Mouse (Mus musculus) c-Kit-positive CD71-positive TER-119-negative erythroid progenitor cells, embryonic 14.5 days (primary cell): ENCODE results near the gene Galnt9.

ENCODE experiments used
- DNase-seq: peaks from one replicate; pipeline ENCODE4 v3.0.0-alpha.2; 2013; ENCODE audit warnings: low read depth

Galnt9 gene

DNA sequence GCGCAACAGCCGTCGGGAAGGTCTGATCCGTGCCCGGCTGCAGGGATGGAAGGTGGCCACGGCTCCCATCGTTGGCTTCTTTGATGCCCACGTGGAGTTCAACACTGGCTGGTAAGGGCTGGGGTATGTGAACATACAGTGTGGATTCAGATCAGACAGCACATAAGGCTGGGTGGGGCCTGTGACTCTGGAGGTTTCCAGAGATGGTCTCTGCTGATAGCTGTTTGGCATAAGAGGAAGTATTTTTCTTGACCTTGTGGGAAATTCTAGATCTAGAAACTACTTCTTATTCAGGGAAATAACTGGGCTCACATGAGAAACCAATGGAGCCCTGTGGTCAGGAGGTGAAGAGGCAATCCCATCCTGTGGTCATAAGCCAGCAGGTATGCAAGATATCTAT is 45.7 kb downstream of the Galnt9 start:
- DNase-seq: no peak

DNA sequence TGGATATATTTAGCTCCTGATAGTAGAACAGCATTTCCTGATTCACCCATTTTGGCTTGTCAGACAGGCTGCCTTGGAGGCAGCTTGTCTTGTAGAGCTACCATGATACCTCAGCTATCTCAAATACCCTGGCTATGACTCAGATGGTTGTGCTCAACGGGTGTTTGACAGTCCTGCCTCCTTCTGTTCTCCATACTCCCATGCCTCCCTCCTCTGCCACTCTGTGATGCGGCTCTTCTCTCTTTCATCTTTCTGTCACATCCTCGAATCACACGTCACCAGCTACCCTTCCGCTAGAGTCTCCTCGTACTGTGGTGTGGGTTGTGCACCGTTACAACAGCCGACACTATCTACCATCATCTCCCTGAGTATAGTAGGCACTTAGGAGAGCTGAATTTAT is 50.3 kb downstream of the Galnt9 start:
- DNase-seq: no peak

DNA sequence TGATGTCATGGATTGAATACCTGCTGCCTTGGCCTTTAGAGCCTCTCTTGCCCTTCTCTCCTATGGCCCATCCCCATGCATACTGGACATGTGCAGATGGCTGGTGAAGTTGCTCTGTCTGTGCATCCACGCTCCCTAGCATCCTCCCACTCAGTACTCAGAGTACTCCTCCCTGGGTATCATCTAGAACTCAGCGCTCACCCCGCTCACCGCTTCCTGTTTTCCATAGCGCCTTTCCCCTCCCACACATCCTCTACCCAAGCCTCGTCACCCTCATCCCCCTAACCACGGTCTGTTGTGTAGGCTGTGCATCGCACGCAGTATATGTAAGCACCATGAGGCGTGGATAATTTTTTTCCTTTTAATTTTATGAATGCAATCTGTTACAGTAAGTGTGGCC is 51.2 kb downstream of the Galnt9 start:
- DNase-seq: no peak

DNA sequence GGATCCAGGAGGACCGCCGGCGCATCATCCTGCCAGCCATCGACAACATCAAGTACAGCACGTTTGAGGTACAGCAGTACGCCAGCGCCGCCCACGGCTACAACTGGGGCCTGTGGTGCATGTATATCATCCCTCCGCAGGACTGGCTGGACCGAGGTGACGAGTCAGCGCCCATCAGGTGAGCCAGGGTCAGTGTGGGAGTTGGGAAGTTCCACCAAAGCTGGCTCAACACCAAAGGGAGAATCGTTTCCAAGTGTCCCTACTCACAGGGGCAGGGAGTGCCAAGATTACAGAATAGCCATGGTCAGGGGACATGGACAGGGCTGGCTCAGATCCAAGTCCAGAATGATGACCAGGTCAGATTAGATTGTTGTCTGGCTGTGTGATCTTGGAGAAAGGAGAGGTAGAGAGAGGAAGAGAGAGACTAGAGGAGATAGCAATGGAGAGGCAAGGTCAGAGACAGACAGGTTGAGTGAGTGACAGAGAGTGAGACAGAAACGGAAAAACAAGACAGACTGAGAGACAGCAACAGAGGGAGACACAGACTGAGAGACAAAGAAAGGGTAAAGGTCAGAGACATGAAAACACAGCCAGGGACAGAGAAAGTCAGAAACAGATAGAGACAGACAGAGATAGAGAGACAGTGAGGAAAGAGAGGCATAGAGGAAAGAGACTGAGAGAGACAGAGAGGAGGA is 52.1 kb downstream of the Galnt9 start:
- no peak for DNase-seq

DNA sequence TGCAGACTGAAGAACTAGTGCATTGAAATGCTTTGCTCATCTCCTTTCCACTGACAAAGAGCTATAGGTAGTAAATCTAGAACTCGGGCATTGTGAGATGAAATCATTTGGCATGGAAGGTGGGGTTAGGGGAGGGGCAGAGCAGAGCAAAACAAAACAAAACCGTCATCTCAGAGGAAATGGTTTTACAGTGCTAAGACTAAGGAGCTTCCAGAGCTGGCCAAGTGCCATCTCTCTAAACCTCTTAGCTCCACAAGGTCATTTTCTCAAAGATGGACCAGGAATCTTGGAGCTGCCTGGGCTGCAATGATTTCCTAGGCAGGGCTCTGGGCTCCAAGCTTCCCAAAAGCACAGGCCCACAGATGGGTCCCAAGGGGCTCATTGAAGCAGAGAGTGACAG is 53.3 kb downstream of the Galnt9 start:
- no peak for DNase-seq

DNA sequence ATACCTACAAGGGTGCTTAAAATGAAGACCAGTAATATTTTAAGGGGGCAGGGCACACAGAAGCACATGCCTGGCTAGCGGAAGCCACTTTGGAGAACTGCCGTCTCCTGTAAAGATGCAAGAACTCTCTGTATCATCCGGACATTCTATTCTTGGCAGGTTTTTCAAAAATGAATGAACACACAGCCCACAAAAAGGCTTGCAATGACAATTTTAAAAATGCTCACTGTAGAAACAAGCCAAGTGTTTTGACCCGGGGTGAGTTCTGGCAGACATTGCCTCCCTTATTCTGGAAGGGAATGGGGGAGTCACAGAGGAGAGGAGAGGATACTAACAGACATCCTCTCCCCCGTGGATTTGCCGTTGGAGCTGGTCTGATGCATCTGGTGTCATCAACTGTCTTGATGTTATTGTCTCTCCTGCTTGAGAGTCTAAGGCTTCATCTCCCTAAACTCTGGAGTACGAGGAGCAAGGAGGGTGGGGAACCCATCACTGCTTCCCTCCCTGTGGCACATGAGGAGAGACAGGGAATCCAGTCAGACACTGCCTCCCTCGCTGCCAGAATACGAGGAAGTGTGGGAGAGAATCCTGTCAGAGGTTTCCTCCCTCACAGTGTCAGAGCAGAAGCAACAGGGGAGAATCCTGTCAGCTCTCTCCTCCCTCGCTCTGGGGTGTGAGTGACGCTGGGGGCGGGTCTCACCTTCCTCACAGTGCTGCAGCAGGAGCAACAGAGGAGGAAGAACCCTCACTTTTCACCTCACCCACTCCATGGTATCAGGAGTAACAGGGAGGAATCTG is 54.3 kb downstream of the Galnt9 start:
- no peak for DNase-seq

DNA sequence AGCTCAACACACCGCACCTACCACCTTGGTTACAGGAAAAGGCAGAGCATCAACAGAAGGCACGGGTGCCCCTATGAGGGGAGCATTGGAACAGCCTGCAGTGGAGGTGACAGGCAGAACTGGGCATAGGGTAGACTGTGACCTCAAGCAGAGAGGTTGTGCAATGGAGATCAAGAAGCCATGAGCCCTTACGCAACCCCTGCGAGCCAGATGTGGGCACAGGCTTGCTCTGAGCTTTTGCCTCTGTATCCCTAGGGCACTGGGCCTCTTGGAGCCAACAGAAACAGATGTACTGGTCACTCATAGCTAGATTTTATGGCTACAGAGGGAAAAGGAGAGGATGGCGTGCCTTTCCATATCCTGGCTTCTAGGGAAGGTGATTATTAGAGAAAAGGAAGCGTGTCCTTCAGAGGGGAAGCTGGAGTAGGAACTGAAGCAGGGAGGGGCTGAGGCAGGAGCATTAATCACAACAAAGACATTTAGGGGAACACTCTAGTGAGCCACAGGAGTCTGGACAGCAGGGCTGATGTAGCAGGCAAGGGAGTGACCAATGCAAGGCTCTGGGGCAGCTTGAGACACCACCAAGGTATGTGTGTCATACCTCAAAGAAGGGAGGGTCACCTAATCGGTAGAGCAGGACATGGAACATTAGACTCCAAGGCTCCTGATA is 59.0 kb downstream of the Galnt9 start:
- DNase-seq: no peak

DNA sequence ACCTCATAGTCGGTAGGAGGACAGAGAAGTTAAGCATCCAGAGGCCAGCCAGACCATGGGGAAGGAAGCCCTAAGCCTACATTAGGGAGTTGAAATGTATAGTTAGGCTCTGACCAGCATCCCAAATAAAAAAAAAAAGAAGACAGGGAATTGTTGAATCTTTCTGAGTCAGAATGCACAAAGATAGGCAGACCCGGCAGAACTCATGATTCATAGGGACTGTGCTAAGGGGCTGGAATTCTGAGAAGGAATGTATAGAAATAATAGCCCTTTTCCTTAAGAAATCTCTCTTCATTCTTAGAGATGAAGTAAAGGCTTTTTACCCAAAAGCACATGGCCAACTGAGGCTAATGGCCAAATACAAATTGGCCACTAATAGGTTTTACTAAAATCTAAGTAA is 60.2 kb downstream of the Galnt9 start:
- DNase-seq: no peak

DNA sequence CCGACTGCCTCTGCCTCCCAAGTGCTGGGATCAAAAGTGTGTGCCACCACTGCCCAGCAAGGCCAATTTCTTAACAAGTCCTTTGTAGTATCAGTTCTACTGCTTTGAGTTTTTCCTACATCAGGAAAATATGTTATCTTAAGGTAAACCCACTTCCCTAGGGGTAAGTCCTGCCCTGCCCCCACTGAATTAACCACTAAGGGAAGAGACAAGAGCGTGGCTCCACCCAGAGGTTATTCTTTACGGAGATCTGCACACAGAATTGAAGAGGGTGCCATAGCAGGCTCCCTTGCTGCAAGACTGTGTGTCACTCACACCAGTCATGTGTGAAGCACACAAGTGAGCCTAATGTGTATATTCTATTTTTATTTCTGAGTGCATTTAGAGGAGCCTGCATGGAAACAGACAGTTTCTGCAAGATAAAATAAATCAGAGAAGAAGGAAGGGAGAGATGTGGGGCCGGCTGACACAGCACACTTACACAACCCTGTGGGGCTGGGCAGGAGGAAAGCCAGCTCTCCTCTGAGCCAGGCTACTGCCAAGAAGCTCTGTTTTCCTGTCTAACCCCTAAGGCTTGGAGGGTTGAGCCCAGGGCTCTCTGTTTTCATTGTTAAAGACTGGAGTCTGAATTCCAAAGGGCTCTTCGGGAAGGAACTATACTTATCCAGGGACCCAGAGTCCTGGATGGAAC is 61.5 kb downstream of the Galnt9 start:
- DNase-seq: no peak

DNA sequence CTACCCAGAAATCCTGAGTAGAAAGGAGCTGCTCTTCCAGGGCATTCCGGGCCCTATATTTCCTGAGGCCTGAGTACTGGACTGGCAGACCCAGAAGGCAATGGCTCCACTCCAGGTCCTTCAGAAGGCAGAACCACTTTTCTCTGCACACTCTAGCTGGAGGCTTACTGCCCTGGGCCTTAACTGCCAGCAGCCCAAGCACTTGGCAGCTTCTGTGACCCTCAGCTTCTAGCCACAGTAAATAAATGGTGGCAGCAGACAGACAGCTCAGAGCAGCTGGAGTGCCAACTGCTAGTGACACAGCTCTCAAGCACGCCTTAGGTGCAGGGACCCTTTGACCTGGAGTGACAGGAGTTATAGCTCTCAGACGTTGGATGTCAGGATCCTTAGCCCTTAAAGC is 63.6 kb downstream of the Galnt9 start:
- DNase-seq: no peak

DNA sequence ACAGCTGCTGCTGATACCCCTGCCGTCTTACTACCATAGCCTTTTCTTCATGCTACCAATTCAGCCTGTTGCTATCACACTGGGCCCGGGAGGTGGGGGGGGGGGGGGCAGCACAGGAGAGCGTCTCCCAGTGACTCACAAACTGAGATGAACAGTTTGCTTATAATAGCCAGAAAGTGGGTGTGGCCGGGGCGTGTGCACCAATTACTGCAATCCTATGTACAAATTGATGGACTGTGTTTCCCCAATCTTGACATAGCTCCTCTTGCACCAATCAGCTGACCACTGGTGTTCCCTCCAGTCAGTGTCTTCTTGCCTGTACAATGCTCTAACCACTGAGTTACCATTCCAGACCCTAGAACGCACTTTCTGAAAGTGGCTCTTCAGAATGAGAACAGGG is 64.2 kb downstream of the Galnt9 start:
- no peak for DNase-seq

DNA sequence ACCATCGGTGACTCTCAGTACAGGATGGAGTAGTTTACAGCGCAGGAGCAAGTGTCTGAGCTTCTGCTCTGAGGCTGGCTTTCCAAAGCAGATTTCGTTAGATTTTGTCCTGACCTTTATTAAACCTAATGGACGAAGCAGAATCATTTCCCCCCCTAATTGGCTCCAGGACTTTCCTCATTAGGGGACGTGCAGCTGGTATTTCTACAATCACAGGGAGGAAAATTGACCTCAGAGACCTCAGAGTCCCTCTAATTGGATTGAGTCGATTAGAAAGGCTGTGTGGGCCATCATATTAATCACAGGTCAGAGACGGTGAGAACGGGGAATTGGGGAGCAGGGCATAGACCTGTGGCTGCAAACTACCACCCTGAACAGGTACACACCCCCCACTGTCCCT is 64.8 kb downstream of the Galnt9 start:
- DNase-seq: no peak

DNA sequence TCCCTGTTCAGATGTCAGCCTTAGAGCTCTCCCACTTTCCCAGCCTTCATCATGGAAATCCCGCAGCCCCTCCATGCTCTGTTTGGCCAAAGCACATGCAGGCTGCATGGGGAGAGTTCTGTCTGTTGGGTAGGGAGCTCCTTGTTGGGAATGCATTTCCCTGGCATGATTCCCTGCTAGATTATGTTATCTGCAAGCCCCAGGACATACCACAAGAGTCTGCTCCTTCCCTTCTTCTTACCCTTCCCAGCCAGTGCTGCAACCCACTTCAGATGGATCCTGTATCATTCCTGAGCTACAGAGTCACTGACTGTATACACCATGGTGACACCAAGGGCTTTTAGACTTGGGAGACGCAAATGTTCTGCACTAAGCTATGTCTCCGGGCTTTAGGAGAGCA is 65.3 kb downstream of the Galnt9 start:
- DNase-seq: no peak

DNA sequence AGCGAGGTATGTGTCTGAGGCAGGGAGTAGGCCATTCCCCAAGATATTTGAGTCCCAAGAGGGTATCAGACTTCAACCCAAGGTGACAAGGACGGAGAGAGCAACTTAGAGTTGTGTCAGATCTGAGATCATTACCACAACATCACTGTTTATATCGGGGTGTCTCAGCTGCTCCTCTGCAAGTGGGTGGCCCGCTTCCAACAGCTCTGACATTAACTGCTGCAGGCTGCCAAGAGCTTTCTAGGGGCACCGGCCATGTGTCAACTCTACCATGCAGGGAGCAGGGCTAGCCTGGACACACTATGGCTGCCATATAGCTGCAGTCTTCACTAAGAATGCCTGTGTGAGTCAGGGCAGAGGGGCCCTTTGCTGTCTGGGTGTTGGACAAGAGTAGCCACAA is 65.7 kb downstream of the Galnt9 start:
- DNase-seq: no peak

DNA sequence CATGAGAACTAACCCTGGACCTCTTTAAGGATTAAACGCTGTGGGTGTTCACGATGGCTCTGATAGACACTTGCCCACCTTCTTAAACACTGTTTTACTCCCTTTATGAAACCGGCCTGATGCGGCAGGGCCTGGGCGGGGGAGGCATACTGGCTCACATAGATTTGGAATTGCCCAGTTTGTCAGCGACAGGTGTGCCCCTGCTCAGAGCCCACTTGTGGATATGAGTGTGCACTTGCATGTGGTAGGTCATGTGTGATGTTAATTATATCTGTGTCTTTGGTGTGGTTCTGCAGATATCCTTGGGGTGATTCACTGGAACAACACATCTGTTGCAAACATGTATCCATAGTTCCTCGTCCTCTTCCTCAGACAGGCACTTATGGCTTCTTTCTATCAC is 66.3 kb downstream of the Galnt9 start:
- no peak for DNase-seq

DNA sequence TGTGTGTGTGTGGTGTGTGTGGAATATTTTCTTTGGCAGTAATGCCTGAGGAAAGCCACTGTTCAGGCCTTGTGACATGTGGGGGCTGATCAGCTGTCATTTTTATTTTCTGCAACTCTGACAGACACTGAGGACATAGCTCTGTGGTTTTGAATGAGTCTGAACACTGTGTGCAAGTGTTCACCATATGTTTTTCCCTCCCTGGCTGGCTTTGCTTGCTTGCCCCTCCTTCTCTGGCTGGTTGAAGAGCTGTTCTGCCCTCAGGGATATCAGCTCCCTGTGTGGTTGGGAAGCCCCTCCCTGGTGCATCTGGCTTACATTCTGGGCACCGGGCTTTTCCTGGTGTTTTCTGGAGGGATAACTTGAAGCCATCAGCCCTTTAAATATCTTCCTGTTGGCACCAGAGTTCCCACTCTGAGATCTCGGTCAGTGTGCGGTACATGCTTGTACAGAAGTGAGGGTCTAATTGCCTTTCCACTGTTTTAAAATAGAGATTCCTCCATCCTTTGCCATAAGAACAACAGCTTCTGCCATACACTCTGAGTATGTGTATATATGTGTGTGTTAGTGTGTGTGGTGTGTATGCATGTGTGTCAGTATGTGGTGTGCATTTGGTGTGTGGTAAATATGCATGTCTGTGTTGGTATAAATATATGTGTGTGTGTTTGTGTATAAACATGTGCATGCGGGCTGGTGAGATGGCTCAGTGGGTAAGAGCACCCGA is 67.4 kb downstream of the Galnt9 start:
- no peak for DNase-seq

DNA sequence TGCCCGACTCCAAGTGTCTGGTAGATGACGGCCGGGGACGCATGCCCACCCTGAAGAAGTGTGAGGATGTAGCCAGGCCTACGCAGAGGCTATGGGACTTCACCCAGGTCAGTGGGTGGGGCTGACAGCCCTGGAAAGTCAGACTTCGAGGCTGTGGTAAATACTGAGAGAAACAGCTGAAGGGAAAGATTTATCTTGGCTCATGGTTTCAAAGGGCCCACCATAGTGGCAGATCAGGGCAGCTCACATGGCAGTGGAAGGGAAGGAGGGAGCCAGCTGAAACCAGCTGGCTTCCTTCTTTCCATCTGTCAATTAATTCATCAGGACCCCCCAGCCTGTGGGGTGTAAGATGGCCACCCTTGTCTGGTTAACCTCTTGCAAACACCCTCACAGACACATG is 75.1 kb downstream of the Galnt9 start:
- DNase-seq: no peak

DNA sequence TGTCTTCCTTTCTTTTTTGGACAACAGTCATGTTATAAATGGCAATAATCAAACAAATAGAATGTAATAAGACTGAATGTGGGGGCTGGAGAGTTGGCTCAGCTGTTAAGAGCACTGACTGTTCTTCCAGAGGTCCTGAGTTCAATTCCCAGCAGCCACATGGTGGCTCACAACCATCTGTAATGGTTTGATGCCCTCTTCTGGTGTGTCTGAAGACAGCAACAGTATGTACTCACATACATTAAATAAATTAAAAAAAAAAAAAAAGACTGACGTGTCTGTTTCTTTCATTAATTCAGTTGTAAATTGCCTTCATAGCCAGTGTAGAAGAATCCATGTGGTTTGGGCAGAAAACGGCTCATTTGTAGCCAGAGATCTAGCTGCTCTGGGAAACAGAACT is 80.2 kb downstream of the Galnt9 start:
- no peak for DNase-seq

DNA sequence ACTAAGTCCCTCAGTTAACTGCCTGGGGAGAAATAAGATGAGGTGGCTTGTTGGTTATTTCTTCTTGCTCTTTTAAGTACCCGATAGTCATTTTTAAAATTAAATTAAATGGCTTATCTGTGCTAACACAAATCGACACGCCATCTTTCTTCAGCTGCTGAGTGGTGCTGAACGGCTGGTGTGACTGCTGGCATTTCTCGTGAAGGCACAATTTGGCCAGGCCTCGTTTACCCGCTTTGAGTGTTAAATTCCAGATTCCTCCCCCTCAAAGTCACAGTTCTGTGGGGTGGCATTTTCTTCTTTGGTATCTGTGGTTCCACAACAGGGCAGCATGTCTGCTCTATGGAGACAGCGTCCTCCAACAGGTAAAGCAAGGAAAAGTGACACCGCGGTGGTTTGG is 83.2 kb downstream of the Galnt9 start:
- no peak for DNase-seq

DNA sequence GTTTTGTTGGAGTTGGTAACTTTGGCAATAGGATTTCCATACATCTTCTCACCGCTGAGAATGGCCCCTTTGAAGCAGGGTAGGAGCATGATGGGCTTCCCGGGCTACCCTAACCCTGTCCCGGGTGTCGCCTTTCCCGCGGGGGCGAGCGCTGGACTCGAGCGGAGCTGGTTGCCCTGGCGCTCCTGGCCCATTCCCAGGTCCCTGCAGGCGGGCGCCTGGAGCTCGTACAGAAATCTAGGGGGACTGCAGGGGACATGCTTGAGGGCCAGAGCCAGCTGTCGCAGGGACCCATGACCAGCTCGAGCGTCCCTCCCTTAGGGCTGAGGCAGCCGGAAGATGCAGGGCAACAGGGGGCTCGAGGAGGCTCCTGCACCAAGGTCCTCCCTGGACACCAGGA is 84.0 kb downstream of the Galnt9 start:
- no peak for DNase-seq

DNA sequence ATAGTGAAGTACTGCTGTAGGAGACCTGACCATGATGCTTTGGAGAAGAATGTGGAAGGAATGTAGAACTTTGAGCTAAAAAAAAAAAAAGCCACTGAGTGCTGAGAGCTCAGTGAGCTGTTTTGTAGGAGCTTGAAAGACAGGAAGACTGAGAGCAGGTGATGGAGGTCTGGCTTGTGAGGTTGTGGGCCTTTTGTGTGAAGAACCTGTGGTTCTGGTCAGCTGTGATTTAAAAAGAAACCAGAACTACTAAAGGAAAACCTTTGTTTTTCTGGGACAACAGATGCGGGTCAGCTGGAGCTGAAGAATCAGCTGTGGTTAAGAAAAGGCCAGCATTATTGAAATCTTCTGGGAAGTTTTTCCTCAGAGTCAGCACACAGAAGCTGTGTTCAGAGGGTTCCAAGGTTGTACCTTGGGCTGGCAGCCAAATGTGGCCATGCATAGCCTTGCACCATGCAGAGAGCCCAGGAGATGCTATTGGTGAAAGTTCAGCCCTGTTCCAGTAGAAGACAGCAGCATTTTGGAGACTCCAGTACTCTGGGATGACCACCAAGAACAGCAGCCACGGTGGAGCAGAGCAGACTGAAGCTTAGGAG is 85.5 kb downstream of the Galnt9 start:
- no peak for DNase-seq
